Comparison of ENCODE assay signal across 14 mouse cellular contexts in genomic region chr3:136331135-136331534, GRCm38 (mm10). TPM values are rescaled to one million over a fixed set of nuclear protein-coding genes. Genes with fewer than 3 reads are reported as not detected.
DNase-seq lines count a peak whose midpoint lies in the region; ATAC-seq lines count a peak whose summit lies in the region.
"Had no signal": no experiment of that assay in that cellular context is flagged by ENCODE, and none has a peak within 500 bp of the region (broad histone marks: within the 10 kb centered on the region; RNA-seq: fewer than 3 reads in every experiment).

No protein-coding gene starts in this region.

- intact Hi-C loops in heart, postnatal 25 days (cut with DNase I): no loop called here

- peak; percentile 19 for DNase-seq in heart, adult 8-10 months (ENCODE audit: low spot score)
- DNase-seq in heart, postnatal 25 days (ENCODE audit: low spot score): no peak
- DNase-seq in B cell, adult 2 months: peak; percentile 63 to 71
- no peak for DNase-seq in embryo, embryonic 10 days (ENCODE audit: low spot score)
- DNase-seq in layer of hippocampus, postnatal 36 days: no peak
- no peak for DNase-seq in cerebellum, adult 11-12 months
- DNase-seq: cerebellum, postnatal 36 days; kidney, postnatal 25 days; thymus, postnatal 36 days had no signal

- no peak overlapping the region for H3K9ac ChIP-seq in liver, embryonic 12.5 days
- H3K9ac ChIP-seq: hindbrain, embryonic 15.5 days had no signal

- 19% methylated on average over 2 of the region's 2 CpGs for WGBS in liver, embryonic 12.5 days (ENCODE audit: insufficient replicate concordance)

- no peaks in the 10 kb centered on the region for H3K4me1 ChIP-seq in liver, embryonic 12.5 days
- H3K4me1 ChIP-seq: hindbrain, embryonic 15.5 days; limb, embryonic 10.5 days had no signal

- H3K9me3 ChIP-seq in liver, embryonic 12.5 days (replicated peaks): no peaks in the 10 kb centered on the region
- H3K9me3 ChIP-seq: hindbrain, embryonic 15.5 days; limb, embryonic 10.5 days had no signal

- no peak overlapping the region for H3K27ac ChIP-seq in liver, embryonic 12.5 days
- H3K27ac ChIP-seq: hindbrain, embryonic 15.5 days; limb, embryonic 10.5 days had no signal

- ATAC-seq in liver, embryonic 12.5 days: 0 out of 2 replicates have a peak, but pooled peaks have one; percentile 51
- ATAC-seq in megakaryocyte, adult 5-6 weeks (ENCODE audit: poor library complexity, severe bottlenecking): peak; percentile 92
- ATAC-seq: forebrain, embryonic 16.5 days had no signal

- no peaks in the 10 kb centered on the region for H3K36me3 ChIP-seq in liver, embryonic 12.5 days
- H3K36me3 ChIP-seq: hindbrain, embryonic 15.5 days; limb, embryonic 10.5 days had no signal

- H3K4me3 ChIP-seq in liver, embryonic 12.5 days: no peak overlapping the region
- H3K4me3 ChIP-seq: hindbrain, embryonic 15.5 days; limb, embryonic 10.5 days had no signal

- H3K4me2 ChIP-seq in liver, embryonic 12.5 days: no peak overlapping the region
- H3K4me2 ChIP-seq: hindbrain, embryonic 15.5 days had no signal

- H3K27me3 ChIP-seq in liver, embryonic 12.5 days (replicated peaks): no peaks in the 10 kb centered on the region

RNA-seq across cellular contexts. Expression of gene Bank1, which starts 5.3 kb away (rescaled TPM):
- total RNA-seq in heart, adult 8-10 months (2022): 1 to 10 TPM in 3 of 4 experiments, under 1 TPM in 1; 0.76 to 1.5 (median 1.1) TPM
- total RNA-seq in heart, postnatal 25 days (2021): 1 to 10 TPM in 1 of 2 experiments, under 1 TPM in 1; 0.68 to 1.1 TPM
- polyA plus RNA-seq in liver, embryonic 12.5 days (2016; fragmentation: Nextera tagmentation; extraction: Ambion mirVana): 1.8 and 2.0 TPM in 2 replicates
- total RNA-seq in megakaryocyte, adult 5-6 weeks (2015): 10.7 and 12.1 TPM in 2 replicates
- 10.6 and 11.7 TPM in 2 replicates for total RNA-seq in megakaryocyte, adult 5-6 weeks (2017)
- total RNA-seq in layer of hippocampus, postnatal 36 days (2021): 1 to 10 TPM in 1 of 2 experiments, under 1 TPM in 1; 0.73 to 1.2 TPM

Comparison
In these comparisons a context has a peak if more than half of its experiments do, and no peak if none do; other contexts are left out.
1. DNase-seq: peak in heart, adult 8-10 months (single experiment) and B cell, adult 2 months (2 of 2); none in heart, postnatal 25 days (single experiment), embryo, embryonic 10 days (single experiment), layer of hippocampus, postnatal 36 days (0 of 2) and cerebellum, adult 11-12 months (single experiment).
2. RNA of gene Bank1, which starts 5.3 kb away (total RNA-seq): 10.6 to 12.1 TPM in megakaryocyte, adult 5-6 weeks; 0.73 to 1.2 TPM in layer of hippocampus, postnatal 36 days, 0.68 to 1.1 TPM in heart, postnatal 25 days and 0.76 to 1.5 TPM in heart, adult 8-10 months; every median in the first group is over 4 times any median in the second.